Mouse (Mus musculus) T-helper 17 cell (primary cell): Measurements from ENCODE around the gene Zfp213.

Source experiments
- in situ Hi-C, 2 experiments: fragments of 300-600 bp; cut with MboI, MseI; formaldehyde crosslinking; loops; 1 replicate in 1 of 2; 2 replicates in 1 of 2; pipeline ENCODE4 v1.15.1; 2025; ENCODE audit warnings: high pct_unique_total_duplicates in 2 of 2

The Zfp213 gene

GRCm38 (mm10) chr17:23546702-23547505 lies 17.1 kb downstream of the Zfp213 start:
- in situ Hi-C loops = loop anchor here in 1 of 2 experiments (25.0 kb wide), 1 partner anchor 1185 kb away; the partner anchor contains the start of genes Zfp758 and Zfp944

DNA sequence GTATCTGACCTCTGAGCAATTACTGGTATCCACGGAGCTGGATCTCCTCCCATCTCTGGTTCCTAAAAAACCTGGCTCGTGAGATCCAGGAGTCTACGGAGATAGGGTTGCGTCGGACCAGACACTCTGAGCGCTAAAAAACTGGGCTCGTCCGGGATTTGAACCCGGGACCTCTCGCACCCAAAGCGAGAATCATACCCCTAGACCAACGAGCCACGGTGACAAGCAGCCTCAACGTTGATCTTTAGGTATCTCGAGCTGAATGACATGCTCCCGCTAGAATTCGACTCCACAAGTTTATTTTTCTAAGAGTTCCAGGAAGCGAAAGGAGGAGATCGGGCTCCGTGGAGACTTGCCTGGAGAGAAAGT lies 17.7 kb downstream of the Zfp213 start:
- in situ Hi-C loops = loop anchor here in 1 of 2 experiments (25.0 kb wide), 1 partner anchor 1184 kb away; the partner anchor contains the start of genes Zfp758 and Zfp944

DNA sequence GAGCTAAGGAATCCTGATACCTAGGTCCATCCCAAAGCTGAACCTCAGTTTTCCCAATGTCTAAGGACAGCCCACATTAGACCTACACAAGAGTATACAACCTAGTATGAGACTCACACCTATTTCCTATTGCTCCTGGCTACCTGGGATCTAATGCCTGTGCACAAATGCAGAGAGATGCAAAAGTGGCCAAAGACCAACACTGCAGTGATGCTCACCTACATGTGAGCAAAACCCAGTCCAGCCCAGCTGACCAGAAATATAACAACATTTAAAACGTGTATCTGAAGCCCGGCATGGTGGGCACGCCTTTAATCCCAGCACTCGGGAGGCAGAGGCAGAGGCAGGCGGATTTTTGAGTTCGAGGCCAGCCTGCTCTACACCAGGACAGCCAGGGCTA lies 18.2 kb downstream of the Zfp213 start:
- in situ Hi-C loops = loop anchor here in 1 of 2 experiments (25.0 kb wide), 1 partner anchor 1184 kb away; the partner anchor contains the start of genes Zfp758 and Zfp944

DNA sequence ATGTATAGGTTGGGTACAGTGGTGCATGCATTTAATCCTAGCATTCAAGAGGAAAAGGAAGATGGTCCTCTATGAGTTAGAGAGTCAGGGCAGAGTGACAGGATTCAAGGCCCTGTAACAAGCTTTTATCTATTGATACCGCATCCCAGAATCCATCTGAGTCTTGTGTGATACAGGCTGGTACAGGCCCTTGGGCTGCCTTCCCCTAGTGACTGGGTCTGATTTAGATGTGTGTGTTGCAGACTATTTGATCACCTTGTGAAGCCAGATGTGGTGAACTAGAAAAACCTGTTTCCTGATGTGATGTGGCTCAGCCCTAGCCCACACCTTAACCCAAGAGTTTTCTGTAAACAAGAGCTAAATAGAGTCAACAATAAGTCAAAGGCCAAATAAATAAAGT lies 19.3 kb downstream of the Zfp213 start:
- in situ Hi-C loops = loop anchor here in 1 of 2 experiments (25.0 kb wide), 1 partner anchor 1182 kb away; the partner anchor contains the start of genes Zfp758 and Zfp944

GRCm38 (mm10) chr17:23543983-23544382 lies 20.1 kb downstream of the Zfp213 start:
- in situ Hi-C loops = loop anchor here in 1 of 2 experiments (25.0 kb wide), 1 partner anchor 1182 kb away; the partner anchor contains the start of genes Zfp758 and Zfp944

DNA sequence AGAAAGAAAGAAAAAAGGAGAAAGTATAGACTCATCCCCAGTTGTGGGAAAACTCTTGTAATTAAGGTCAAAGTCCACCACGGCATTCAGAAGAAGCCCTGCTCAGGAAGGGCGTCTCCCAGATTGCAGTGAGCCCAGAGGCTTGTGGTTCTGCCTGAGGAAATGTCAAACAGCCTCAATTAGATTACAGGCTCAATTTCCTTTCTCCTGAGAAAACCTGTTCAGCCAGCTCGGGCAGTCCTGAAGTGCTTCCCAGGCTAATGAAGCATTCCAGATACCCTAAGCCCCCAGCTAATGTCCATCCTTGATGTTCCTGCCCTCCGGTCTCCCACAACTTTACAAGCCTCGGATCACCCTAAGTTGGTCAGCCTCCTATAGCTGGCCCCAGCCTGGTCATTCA lies 20.7 kb downstream of the Zfp213 start:
- in situ Hi-C loops = loop anchor here in 1 of 2 experiments (25.0 kb wide), 1 partner anchor 1181 kb away; the partner anchor contains the start of genes Zfp758 and Zfp944

DNA sequence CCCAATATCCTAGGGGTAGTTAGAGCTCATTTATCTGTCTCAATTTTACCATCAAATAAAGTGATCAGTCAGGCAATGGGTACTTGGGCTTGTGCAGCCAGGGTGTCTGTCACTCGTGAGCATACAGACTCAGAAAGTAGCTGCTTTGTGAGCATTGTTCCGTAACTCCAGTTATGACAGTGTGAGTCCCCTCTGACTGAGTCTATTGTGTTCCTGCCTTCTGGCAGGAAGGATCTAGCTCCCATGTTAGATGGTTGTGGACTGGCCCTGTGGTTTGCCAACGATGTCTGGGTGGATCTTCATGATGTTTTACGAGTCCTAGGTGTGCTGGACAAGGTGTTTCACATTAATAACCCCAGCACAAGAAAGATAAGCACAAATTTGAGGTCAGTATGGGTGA lies 21.2 kb downstream of the Zfp213 start:
- in situ Hi-C loops = loop anchor here in 1 of 2 experiments (25.0 kb wide), 1 partner anchor 1181 kb away; the partner anchor contains the start of genes Zfp758 and Zfp944

DNA sequence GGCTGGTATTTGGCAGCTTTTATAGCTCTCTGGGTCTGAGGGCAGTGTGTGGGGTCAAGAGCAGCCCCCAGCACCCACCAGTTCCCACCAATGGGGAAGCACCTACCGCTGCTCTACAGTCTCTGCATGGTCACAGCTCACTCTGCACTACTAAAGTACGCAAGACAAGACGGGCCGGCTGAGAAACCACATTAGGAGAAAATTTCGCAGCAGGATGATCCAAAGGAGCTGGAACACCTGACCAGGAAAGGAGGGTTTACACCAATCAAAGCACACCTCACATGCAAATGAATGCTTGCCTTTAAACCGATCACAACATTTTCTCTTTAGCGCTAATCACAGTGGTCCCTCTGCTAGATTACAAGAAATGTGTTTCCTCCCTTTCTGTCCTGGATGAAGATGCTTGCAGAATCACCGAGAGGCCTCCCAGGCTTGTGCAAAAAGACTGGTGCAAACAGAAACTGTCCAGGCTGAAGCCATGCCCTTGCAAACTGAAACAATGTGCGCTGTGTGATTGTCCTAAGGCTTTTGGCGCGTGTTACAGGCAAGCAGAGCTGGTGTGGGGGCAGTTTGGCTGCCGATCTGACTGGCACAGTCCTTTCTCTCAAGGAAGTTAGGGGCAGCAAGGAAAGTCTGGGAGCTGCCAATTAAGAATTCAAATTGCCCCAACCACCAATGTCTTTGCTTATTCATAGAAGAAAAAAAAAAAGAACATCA lies 21.9 kb downstream of the Zfp213 start:
- in situ Hi-C loops = loop anchor here in 1 of 2 experiments (25.0 kb wide), 1 partner anchor 1180 kb away; the partner anchor contains the start of genes Zfp758 and Zfp944

DNA sequence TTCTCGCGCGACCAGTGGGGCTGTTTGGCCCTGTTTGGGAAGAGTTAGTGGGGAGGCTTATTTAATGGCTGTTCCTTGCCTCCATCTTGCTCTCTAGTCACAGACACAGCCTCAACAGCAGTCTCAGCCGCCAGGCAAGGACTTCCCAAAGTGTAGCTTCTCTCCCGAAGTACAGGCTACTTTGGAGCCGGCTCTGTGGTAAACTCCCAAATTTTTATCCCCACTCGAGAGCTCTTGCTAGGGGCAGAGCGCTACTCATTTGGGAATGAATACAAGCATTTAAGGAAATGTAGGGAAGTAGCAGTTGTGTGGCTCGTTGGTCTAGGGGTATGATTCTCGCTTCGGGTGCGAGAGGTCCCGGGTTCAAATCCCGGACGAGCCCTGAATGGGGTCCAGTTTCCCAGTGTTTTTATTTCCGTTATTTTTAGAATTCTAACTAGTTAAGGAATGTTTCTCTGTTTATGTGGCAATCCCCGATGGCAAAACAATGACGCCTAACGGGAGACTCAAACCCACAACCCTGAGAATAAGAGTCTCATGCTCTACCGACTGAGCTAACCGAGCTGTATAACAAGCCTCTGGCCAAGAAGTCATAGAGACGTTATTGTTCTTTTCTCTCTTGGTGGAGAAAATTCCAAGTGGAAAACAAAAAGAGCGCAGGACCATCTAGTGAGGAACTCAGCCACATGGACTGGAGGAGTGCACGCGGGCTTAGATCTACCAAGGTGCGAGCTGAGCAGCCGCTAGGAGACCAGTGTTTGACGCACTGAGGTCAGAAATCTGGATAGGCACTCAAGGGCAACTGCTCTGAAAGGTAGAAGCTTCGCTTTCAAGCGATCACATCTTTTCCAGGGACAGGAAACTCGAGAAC lies 23.2 kb downstream of the Zfp213 start:
- in situ Hi-C loops = loop anchor here in 1 of 2 experiments (25.0 kb wide), 1 partner anchor 1179 kb away; the partner anchor contains the start of genes Zfp758 and Zfp944

GRCm38 (mm10) chr17:23540106-23540505 lies 23.9 kb downstream of the Zfp213 start:
- in situ Hi-C loops = loop anchor here in 1 of 2 experiments (25.0 kb wide), 1 partner anchor 1178 kb away; the partner anchor contains the start of genes Zfp758 and Zfp944

GRCm38 (mm10) chr17:23539608-23540007 lies 24.4 kb downstream of the Zfp213 start:
- in situ Hi-C loops = loop anchor here in 1 of 2 experiments (25.0 kb wide), 1 partner anchor 1177 kb away; the partner anchor contains the start of genes Zfp758 and Zfp944

GRCm38 (mm10) chr17:23538299-23539015 lies 25.6 kb downstream of the Zfp213 start:
- in situ Hi-C loops = loop anchor here in 1 of 2 experiments (25.0 kb wide), 1 partner anchor 1176 kb away; the partner anchor contains the start of genes Zfp758 and Zfp944

GRCm38 (mm10) chr17:23537554-23538255 lies 26.3 kb downstream of the Zfp213 start:
- in situ Hi-C loops = loop anchor here in 1 of 2 experiments (25.0 kb wide), 1 partner anchor 1175 kb away; the partner anchor contains the start of genes Zfp758 and Zfp944

- in situ Hi-C loops = loop anchor here in 1 of 2 experiments (25.0 kb wide), 1 partner anchor 1173 kb away; the partner anchor contains the start of genes Zfp758 and Zfp944
These were observed 28.8 kb downstream of the Zfp213 start for GRCm38 (mm10) chr17:23535046-23535788.

GRCm38 (mm10) chr17:23533591-23534490 lies 30.2 kb downstream of the Zfp213 start:
- in situ Hi-C loops = loop anchor here in 1 of 2 experiments (25.0 kb wide), 1 partner anchor 1172 kb away; the partner anchor contains the start of genes Zfp758 and Zfp944

GRCm38 (mm10) chr17:23531408-23531807 lies 32.6 kb downstream of the Zfp213 start:
- in situ Hi-C loops = loop anchor here in 1 of 2 experiments (25.0 kb wide), 1 partner anchor 1169 kb away; the partner anchor contains the start of genes Zfp758 and Zfp944
